Mouse (Mus musculus): ENCODE measurements around the gene Spp2.

GRCm38 (mm10) chr1:88459196-88459595, 52.4 kb downstream of the Spp2 start:
- TF ChIP-seq CTCF (IDR thresholded peaks at IDR 0.05; ENCODE audit: insufficient read depth, low read length) (no peak), POLR2A (IDR thresholded peaks at IDR 0.05; ENCODE audit: borderline replicate concordance, extremely low read depth, low read depth, low read length) (no peak)
